Mouse (Mus musculus): ENCODE results near the gene Icam5. TPM values are rescaled to one million over a fixed set of nuclear protein-coding genes. Genes with fewer than 3 reads are reported as not detected.

Icam5 gene
- total and polyA plus RNA-seq, 3 experiments = 0.33 to 0.38 TPM; not detected in 1

DNA sequence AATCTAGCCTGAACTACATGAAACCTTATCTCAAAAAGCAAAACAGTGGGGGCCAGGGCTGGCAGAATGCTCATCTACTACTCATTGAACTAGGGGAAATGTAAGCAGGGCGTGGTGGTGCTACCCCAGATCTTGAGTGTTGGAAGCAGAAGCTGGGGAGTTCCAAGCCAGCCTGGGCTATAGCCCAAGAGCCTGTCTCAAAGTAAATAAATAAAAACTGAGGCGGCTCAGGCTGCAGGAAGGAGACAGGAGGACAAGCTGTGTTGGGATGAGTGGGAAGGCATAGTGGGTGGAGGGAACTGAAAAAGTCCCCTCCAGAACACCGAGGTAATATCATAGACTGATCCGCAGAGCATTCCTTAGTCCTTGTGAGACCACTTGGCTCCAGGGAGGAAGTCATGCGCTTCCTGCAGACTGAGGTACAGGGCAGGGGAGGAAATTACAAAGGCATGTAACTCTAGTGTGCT, 20.0 kb upstream of the Icam5 start:
- Histone ChIP-seq H3K4me1 (ENCODE audit: insufficient read depth, low read depth, low read length) (peaks cover 52% of the 10 kb centered on the region), H3K36me3 (replicated peaks) (peaks cover 27% of the 10 kb centered on the region), H3K4me3 (ENCODE audit: low read depth, low read length) (no peak overlapping the region), H3K27me3 (ENCODE audit: insufficient read depth, low read length) (peaks cover 3% of the 10 kb centered on the region; the same call in 1 of the 2 replicates), H3K9me3 (replicated peaks) (no peaks in the 10 kb centered on the region)
- DNase-seq (ENCODE audit: low spot score) (no peak), ATAC-seq (ENCODE audit: extremely low read depth, insufficient number of reproducible peaks, low FRiP score, poor library complexity, severe bottlenecking) (no peak)
- no peak for TF ChIP-seq POLR2AphosphoS5 (IDR thresholded peaks at IDR 0.05; ENCODE audit: insufficient replicate concordance, low read depth, low read length)

DNA sequence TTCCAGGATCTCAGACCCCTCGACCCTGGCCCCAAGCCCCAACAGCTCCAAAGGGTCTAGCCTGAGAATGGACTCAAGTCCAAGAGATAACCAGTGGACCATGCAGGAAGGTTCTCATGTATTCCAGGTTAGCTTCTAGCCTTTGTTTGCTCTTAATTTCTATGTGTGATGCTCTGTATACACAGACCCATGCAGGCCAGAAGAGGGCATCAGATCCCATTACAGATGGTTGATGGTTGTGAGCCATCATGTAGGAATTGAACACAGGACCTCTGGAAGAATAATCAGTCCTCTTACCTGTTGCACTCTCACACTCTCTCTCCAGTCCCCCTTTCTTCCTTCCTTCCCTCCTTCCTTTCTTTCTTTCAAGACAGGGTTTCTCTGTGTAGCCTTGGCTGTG, 19.5 kb upstream of the Icam5 start:
- TF ChIP-seq TAL1 (conservative IDR thresholded peaks at IDR 0.05; ENCODE audit: low read depth, low read length) = no peak
- no peak for TF ChIP-seq GATA1 (IDR thresholded peaks at IDR 0.05; ENCODE audit: borderline replicate concordance, low read length)
- no peak for TF ChIP-seq POLR2AphosphoS5 (IDR thresholded peaks at IDR 0.05; ENCODE audit: insufficient replicate concordance, low read depth, low read length)
- TF ChIP-seq CTCF (IDR thresholded peaks at IDR 0.05; ENCODE audit: low read depth, low read length) = no peak
- TF ChIP-seq GATA2 (IDR thresholded peaks at IDR 0.05; ENCODE audit: borderline replicate concordance, low read depth, low read length) = no peak
- peaks cover 25% of the 10 kb centered on the region for H3K36me3 ChIP-seq (replicated peaks)
- H3K4me1 ChIP-seq (ENCODE audit: insufficient read depth, low read depth, low read length) = peaks cover 57% of the 10 kb centered on the region
- no peaks in the 10 kb centered on the region for H3K9me3 ChIP-seq (replicated peaks)
- no peak for ATAC-seq (ENCODE audit: extremely low read depth, insufficient number of reproducible peaks, low FRiP score, poor library complexity, severe bottlenecking)
- DNase-seq (ENCODE audit: low spot score) = no peak
- H3K27me3 ChIP-seq (ENCODE audit: insufficient read depth, low read length) = peaks cover 7% of the 10 kb centered on the region; the same call in 1 of the 2 replicates
- no peak overlapping the region for H3K4me3 ChIP-seq (ENCODE audit: low read depth, low read length)

DNA sequence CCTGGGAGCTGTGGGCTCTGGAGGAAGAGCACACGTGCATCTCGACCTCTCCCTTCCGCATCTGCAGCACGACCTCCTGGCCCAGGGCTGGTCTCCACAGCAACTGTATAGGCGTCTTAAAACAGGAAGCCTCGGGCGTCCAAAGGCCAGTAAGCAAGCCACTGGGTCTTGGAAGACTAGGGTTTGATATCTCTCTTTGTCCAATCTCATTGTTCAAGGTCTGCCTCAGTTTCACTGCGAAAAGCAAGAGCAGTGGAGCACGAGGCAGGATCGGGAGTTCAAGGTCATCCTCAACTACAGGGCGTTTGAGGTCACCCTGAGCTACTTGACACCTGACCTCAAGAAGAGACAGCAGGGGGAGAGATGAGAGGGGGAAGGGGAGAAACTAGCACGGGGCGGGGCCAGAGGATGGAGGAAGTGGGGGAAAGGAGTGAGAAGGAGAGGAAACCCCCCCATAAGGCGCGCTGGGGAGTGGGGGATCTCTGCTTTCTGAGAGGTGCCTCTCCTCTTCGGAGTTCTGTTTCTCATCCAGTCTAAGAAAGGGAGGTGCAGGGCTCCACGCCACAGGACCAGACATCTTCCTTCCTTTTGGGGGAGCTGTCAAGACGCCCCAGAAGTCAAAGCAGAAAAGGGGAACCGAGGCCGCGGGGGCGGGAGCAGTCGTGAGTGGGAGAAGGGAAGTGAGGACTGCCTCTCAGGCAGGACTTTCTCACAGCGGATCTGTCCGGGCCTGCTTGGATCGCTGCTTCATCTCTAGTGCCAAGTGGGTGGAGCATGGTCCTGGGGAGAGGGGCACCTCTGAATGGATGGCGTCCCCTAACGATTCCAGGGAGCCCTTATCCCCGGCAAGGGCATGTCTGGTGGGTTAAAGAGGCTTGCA, 16.9 kb upstream of the Icam5 start:
- peaks cover 7% of the 10 kb centered on the region; the same call in 1 of the 2 replicates for H3K27me3 ChIP-seq (ENCODE audit: insufficient read depth, low read length)
- ATAC-seq (ENCODE audit: extremely low read depth, insufficient number of reproducible peaks, low FRiP score, poor library complexity, severe bottlenecking) (peak; percentile 43), DNase-seq (ENCODE audit: low spot score) (peak; percentile 59)
- H3K4me3 ChIP-seq (ENCODE audit: low read depth, low read length) = peak overlapping the region; percentile 74
- H3K9me3 ChIP-seq (replicated peaks) = no peaks in the 10 kb centered on the region
- no peak for TF ChIP-seq TAL1 (conservative IDR thresholded peaks at IDR 0.05; ENCODE audit: low read depth, low read length)
- no peak for TF ChIP-seq CTCF (IDR thresholded peaks at IDR 0.05; ENCODE audit: low read depth, low read length)
- no peak for TF ChIP-seq GATA1 (IDR thresholded peaks at IDR 0.05; ENCODE audit: borderline replicate concordance, low read length)
- no peak for TF ChIP-seq POLR2AphosphoS5 (IDR thresholded peaks at IDR 0.05; ENCODE audit: insufficient replicate concordance, low read depth, low read length)
- TF ChIP-seq GATA2 (IDR thresholded peaks at IDR 0.05; ENCODE audit: borderline replicate concordance, low read depth, low read length) = no peak
- H3K4me1 ChIP-seq (ENCODE audit: insufficient read depth, low read depth, low read length) = peaks cover 70% of the 10 kb centered on the region
- H3K36me3 ChIP-seq (replicated peaks) = peaks cover 25% of the 10 kb centered on the region

DNA sequence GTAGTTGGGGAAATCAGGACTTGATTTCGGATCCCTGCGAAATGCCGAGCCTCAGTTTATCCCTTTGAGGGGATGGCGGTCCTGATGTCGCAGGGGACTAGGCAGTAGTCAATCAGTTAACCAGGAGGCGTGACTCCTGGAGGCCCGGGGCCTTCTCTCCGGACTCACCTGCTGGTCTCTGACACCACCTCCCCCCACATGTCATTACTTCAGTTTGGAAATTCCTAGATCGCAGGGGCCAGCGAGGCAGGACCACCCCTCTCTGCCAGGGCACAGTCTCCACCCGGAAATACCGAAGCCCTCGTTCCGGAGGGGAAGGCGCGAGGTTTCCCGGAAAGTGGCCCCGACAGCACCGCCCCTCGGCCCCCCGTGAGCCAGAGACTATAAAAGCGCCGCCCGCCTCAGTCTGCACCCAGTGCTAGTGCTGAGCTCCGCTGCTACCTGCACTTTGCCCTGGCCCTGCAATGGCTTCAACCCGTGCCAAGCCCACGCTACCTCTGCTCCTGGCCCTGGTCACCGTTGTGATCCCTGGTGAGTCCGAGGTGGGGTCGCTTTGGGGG, 16.2 kb upstream of the Icam5 start, which contains the start of gene Icam1:
TSS of gene Icam1 (plus strand) at position 415 of the 560 bp plus-strand sequence.
- DNase-seq (ENCODE audit: low spot score) = peak; percentile 71
- peaks cover 66% of the 10 kb centered on the region for H3K4me1 ChIP-seq (ENCODE audit: insufficient read depth, low read depth, low read length)
- H3K36me3 ChIP-seq (replicated peaks) = peaks cover 29% of the 10 kb centered on the region
- H3K9me3 ChIP-seq (replicated peaks) = no peaks in the 10 kb centered on the region
- peak; percentile 50; the same call in 1 of the 2 replicates for ATAC-seq (ENCODE audit: extremely low read depth, insufficient number of reproducible peaks, low FRiP score, poor library complexity, severe bottlenecking)
- H3K27me3 ChIP-seq (ENCODE audit: insufficient read depth, low read length) = peaks cover 7% of the 10 kb centered on the region; the same call in 1 of the 2 replicates
- TF ChIP-seq POLR2AphosphoS5 (IDR thresholded peaks at IDR 0.05; ENCODE audit: insufficient replicate concordance, low read depth, low read length) = peak; percentile 78; the same call in 1 of the 2 replicates
- TF ChIP-seq GATA1 (IDR thresholded peaks at IDR 0.05; ENCODE audit: borderline replicate concordance, low read length) = no peak
- no peak for TF ChIP-seq TAL1 (conservative IDR thresholded peaks at IDR 0.05; ENCODE audit: low read depth, low read length)
- peak within 1 kb of the TSS; percentile 74 for H3K4me3 ChIP-seq (ENCODE audit: low read depth, low read length)

DNA sequence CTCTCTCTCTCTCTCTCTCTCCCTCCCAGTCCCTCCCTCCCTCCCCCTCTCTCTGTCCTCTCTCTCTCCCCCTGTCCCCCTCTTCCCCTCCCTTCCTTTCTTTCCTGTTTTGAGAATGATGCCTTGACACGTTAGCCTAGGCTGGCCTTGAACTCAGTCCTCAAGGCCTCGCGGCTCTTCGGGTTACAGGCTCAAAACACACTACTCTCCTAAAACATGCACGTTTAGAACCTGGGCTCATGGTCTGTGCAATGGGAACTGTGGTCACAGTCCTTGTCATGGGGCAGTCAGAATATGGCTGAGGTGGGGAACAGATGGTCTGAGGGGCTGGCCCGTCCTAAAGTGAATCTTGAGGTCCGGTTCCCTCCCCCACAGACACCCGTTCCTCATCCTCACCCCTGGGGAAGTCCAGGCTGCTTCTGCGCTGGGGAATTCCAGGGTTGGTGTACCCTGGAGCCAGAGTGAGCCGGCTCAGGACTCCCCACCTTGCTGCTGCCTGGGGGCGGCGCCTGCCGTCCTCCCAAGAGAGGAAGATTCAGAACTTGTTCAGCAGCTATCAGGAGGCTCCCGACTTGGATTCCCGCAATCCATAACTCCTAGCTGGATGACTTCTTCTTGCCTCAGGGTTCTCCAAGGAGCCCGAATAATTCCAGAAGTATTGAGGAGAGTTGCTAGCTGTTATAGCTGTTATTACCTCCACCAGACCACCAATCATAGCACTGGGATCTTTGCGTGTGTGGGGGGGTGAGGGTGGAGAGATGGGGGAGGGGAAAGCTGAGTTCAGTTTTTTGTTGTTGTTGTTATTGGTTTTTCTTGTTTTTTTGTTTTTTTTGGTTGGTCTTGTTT, 15.3 kb upstream of the Icam5 start:
- no peaks in the 10 kb centered on the region for H3K9me3 ChIP-seq (replicated peaks)
- TF ChIP-seq TAL1 (conservative IDR thresholded peaks at IDR 0.05; ENCODE audit: low read depth, low read length) (no peak), POLR2AphosphoS5 (IDR thresholded peaks at IDR 0.05; ENCODE audit: insufficient replicate concordance, low read depth, low read length) (no peak), GATA2 (IDR thresholded peaks at IDR 0.05; ENCODE audit: borderline replicate concordance, low read depth, low read length) (no peak), CTCF (IDR thresholded peaks at IDR 0.05; ENCODE audit: low read depth, low read length) (no peak), GATA1 (IDR thresholded peaks at IDR 0.05; ENCODE audit: borderline replicate concordance, low read length) (no peak)
- H3K27me3 ChIP-seq (ENCODE audit: insufficient read depth, low read length) = peaks cover 7% of the 10 kb centered on the region; the same call in 1 of the 2 replicates
- H3K4me3 ChIP-seq (ENCODE audit: low read depth, low read length) = peak overlapping the region; percentile 74
- H3K4me1 ChIP-seq (ENCODE audit: insufficient read depth, low read depth, low read length) = peaks cover 60% of the 10 kb centered on the region
- peaks cover 38% of the 10 kb centered on the region for H3K36me3 ChIP-seq (replicated peaks)
- ATAC-seq (ENCODE audit: extremely low read depth, insufficient number of reproducible peaks, low FRiP score, poor library complexity, severe bottlenecking) (no peak), DNase-seq (ENCODE audit: low spot score) (peak; percentile 6)

Measured in G1E (cell line).